Mouse (Mus musculus) cerebellum, adult 2 months (tissue): ENCODE measurements around the gene Sdhaf1.

Source experiments
- CTCF ChIP-seq: fragments of 200-500 bp; IDR thresholded peaks from 2 replicates; pipeline ENCODE4 v1.5.1; 2011; ENCODE audit warnings: low read depth, mild to moderate bottlenecking, control low read depth, low read length, moderate library complexity, borderline replicate concordance; ENCODE audit not compliant: insufficient read depth
- POLR2A ChIP-seq: fragments of 200-500 bp; IDR thresholded peaks from 2 replicates; pipeline ENCODE4 v1.6.1; 2011; ENCODE audit warnings: low read length, control low read depth, borderline replicate concordance; ENCODE audit not compliant: insufficient read depth

DNA sequence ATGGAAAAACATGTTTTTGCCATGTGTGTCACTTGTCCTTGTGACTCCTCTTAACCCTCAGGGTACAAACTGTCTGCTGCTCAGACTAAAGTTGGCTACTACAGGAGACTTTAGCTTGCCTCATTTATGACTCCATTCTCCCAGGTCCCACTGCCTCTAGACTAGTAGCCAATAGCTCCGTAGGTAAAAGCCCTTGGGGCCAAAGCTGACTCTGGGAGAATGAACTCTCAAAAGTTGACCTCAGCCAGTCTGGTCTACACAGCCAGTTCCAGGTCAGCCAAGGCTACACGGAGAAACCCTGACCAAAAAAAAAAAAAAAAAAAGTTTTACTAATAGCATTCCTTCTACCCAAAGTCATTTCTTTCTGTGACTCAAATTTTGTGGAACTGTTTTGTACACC lies 44.8 kb downstream of the Sdhaf1 start:
- TF ChIP-seq CTCF (no peak), POLR2A (no peak)
